Mouse (Mus musculus): Measurements from ENCODE around the gene Ly6g5b.

GRCm38 (mm10) chr17:35156461-35157200, 41.4 kb upstream of the Ly6g5b start:
- no peak for TF ChIP-seq POLR2A (IDR thresholded peaks at IDR 0.05; ENCODE audit: borderline replicate concordance, control insufficient read depth, low read depth, low read length)
- TF ChIP-seq CTCF (IDR thresholded peaks at IDR 0.05; ENCODE audit: control insufficient read depth, insufficient read depth, low read length): no peak
